Mouse (Mus musculus): ENCODE data around the gene Galnt11.

DNA sequence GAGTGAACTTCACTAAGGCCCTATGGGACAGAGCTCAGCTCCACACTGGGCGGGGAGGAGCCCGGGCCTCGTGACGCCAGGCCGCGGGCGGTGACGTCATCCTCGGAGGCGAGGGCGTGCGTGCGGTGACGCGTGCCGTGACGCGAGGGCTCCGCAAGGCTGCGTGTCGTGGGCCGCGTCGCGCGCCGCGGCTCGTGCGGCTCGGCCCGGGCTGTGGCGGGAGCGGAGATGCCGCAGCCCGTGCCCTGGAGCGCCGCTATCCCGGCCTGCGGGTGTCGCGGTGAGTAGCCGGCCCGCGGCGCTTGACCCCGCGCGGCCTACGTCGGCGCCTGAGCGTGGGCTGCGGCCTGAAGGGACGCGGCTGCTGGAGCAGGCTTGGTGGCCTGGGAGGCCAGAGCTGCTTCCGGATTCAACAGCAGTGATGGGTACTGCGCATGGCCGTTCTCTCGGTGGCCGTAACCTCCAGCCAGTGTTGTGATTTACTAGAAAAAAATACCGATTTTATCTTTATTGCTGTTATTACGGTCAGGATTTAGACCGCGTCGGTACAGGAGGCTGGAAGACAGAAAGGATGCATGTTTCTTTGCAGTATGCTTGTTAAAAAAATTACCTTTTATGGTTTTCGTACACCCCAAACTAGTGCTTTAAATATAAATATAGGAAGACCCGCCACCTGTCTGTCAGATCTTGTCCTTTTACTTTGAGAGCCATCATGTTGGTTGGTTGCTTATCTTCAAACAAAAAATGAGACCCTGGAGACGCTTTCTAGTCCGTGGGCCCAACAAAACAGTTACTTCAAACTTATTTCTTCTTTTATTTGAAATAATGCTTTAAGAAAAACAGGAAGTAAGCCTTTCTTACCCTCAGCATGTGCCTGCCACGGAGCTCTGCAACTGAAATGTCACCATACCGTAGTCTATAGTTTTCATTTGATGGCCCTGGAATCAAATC is 1.3 kb downstream of the Galnt11 start, which contains the start of gene E130116L18Rik:
- TF ChIP-seq GATA1 (IDR thresholded peaks at IDR 0.05; ENCODE audit: low read length) (no peak), TAL1 (IDR thresholded peaks at IDR 0.05; ENCODE audit: low read length) (no peak)
